Mouse (Mus musculus) skeletal muscle tissue, adult 2 months (tissue): ENCODE results near the gene Nlrp6.
"Not testable (repeated sequence)": the region's sequence is repeated elsewhere in the genome, so short reads cannot be mapped to it uniquely, and the experiment has no call there.

Source experiments
- DNase-seq: peaks from one replicate; pipeline ENCODE4 v3.0.0-alpha.2; 2012; ENCODE audit warnings: low read depth, low spot score

The Nlrp6 gene

GRCm38 (mm10) chr7:140949824-140950530, 29.3 kb downstream of the Nlrp6 start, which contains the start of gene Ifitm5:
Ifitm5 (minus strand) TSS chr7:140950291.
- no peak for DNase-seq

- no peak for DNase-seq
Observed at GRCm38 (mm10) chr7:140951051-140951450, 30.3 kb downstream of the Nlrp6 start.

GRCm38 (mm10) chr7:140951765-140952164, 31.1 kb downstream of the Nlrp6 start:
- DNase-seq = no peak

- DNase-seq = no peak
Observed at GRCm38 (mm10) chr7:140952441-140952840, 31.7 kb downstream of the Nlrp6 start.

- DNase-seq = no peak
Observed at GRCm38 (mm10) chr7:140953133-140953532, 32.4 kb downstream of the Nlrp6 start.

- DNase-seq = no peak
Observed at GRCm38 (mm10) chr7:140953800-140954732, 33.4 kb downstream of the Nlrp6 start.

- DNase-seq = no peak
Observed at GRCm38 (mm10) chr7:140954733-140955071, 34.0 kb downstream of the Nlrp6 start.

- DNase-seq = no peak
Observed at GRCm38 (mm10) chr7:140955342-140955741, 34.6 kb downstream of the Nlrp6 start.

GRCm38 (mm10) chr7:140955758-140956555, 35.3 kb downstream of the Nlrp6 start, which contains the start of the genes Gm45717 and Ifitm2:
Gm45717 (minus strand) TSS chr7:140955937.
Ifitm2 (minus strand) TSS chr7:140955987.
- peak; percentile 89 for DNase-seq

GRCm38 (mm10) chr7:140956556-140956869, 35.8 kb downstream of the Nlrp6 start:
- no peak for DNase-seq

GRCm38 (mm10) chr7:140959181-140959901, 38.6 kb downstream of the Nlrp6 start:
- no peak for DNase-seq

- DNase-seq = no peak
Observed at GRCm38 (mm10) chr7:140960026-140960425, 39.3 kb downstream of the Nlrp6 start.

GRCm38 (mm10) chr7:140961416-140961815, 40.7 kb downstream of the Nlrp6 start:
- DNase-seq = no peak

- DNase-seq = no peak
Observed at GRCm38 (mm10) chr7:140962733-140963132, 42.0 kb downstream of the Nlrp6 start.

- no peak for DNase-seq
Observed at GRCm38 (mm10) chr7:140966921-140967320, 46.2 kb downstream of the Nlrp6 start, which contains the start of gene Ifitm1. Ifitm1 (plus strand) TSS chr7:140967221.

GRCm38 (mm10) chr7:140967862-140968591, 47.3 kb downstream of the Nlrp6 start:
- DNase-seq = no peak

GRCm38 (mm10) chr7:140968710-140969109, 48.0 kb downstream of the Nlrp6 start:
- DNase-seq = not testable (repeated sequence)

- no peak for DNase-seq
Observed at GRCm38 (mm10) chr7:140970931-140971330, 50.2 kb downstream of the Nlrp6 start.

- peak; percentile 47 for DNase-seq
Observed at GRCm38 (mm10) chr7:140971479-140972171, 50.9 kb downstream of the Nlrp6 start.
